Mouse (Mus musculus) intestine, embryonic 16.5 days (tissue): ENCODE data around the gene Tmem256. TPM values are rescaled to one million over a fixed set of nuclear protein-coding genes. Genes with fewer than 3 reads are reported as not detected.

Experiments
- ATAC-seq: fragments of 200-750 bp; cut with Nextera tagmentation; 2 replicates; pipeline ENCODE4 v1.8.0; 2017; ENCODE audit warnings: moderate TSS enrichment, moderate library complexity
- H3K27ac ChIP-seq: fragments of 300-500 bp; sonication (generic); 2 replicates; pipeline ENCODE4 v1.5.1; 2014; ENCODE audit warnings: mild to moderate bottlenecking, low read length
- H3K27me3 ChIP-seq: fragments of 300-500 bp; sonication (generic); replicated peaks from 2 replicates; pipeline ENCODE4 v1.6.1; 2014; ENCODE audit warnings: low read length, control low read depth, mixed read lengths; ENCODE audit not compliant: control insufficient read depth, insufficient read depth
- H3K36me3 ChIP-seq: fragments of 300-500 bp; sonication (generic); 2 replicates; pipeline ENCODE4 v1.6.1; 2014; ENCODE audit warnings: low read length, control low read depth; ENCODE audit not compliant: control insufficient read depth, insufficient read depth
- H3K4me1 ChIP-seq: fragments of 300-500 bp; sonication (generic); 2 replicates; pipeline ENCODE4 v1.6.1; 2014; ENCODE audit warnings: low read length, control low read depth, mixed read lengths; ENCODE audit not compliant: control insufficient read depth, insufficient read depth
- H3K4me2 ChIP-seq: fragments of 300-500 bp; sonication (generic); 2 replicates; pipeline ENCODE4 v1.6.1; 2014; ENCODE audit warnings: low read depth, low read length, control low read depth
- H3K4me3 ChIP-seq: fragments of 300-500 bp; sonication (generic); 2 replicates; pipeline ENCODE4 v1.5.1; 2014; ENCODE audit warnings: mild to moderate bottlenecking, low read length
- H3K9ac ChIP-seq: fragments of 300-500 bp; sonication (generic); 2 replicates; pipeline ENCODE4 v1.6.1; 2014; ENCODE audit warnings: low read depth, low read length
- H3K9me3 ChIP-seq: fragments of 300-500 bp; sonication (generic); 2 replicates; pipeline ENCODE4 v1.6.1; 2016; ENCODE audit warnings: low read length, control low read depth; ENCODE audit not compliant: control insufficient read depth
- WGBS: fragments of 180-500 bp; shearing (Covaris S2); extraction: QIAGEN DNeasy Blood & Tissue Kit; methylation state at CpG from one replicate; pipeline ENCODE4 v1.1.7; 2014; 5-methylcytosine and 5-hydroxymethylcytosine counted together
- polyA plus RNA-seq: library from polyadenylated mRNA; unstranded; fragments of >200 nt; fragmentation: Nextera tagmentation; extraction: Ambion mirVana; gene quantifications from 2 replicates; pipeline ENCODE4 v1.2.1, GENCODE M21; 2015

The Tmem256 gene
- polyA plus RNA-seq, 1 experiment from 2014 or later, result 476 TPM

DNA sequence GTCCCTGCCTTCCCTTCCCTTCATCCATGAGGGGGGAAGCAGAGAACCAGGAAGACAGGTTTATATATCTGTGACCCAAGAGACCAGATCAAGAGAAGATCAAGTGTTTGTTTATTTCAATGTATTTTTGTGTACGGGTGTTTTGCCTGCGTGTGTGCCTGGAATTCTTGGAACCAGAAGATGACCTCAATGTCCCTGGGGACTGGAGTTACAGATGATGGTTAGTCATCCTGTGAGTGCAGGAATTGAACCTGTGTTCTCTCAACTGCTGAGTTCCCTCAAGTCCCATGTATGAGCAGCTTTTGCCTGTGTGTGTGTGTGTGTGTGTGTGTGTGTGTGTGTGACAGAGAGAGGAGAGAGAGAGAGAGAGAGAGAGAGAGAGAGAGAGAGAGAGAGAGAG, 30.7 kb upstream of the Tmem256 start:
- peaks cover 17% of the 10 kb centered on the region for H3K4me1 ChIP-seq
- no peak overlapping the region for H3K4me3 ChIP-seq
- H3K27ac ChIP-seq, result no peak overlapping the region
- no peak overlapping the region for H3K4me2 ChIP-seq
- H3K9ac ChIP-seq, result no peak overlapping the region
- no peaks in the 10 kb centered on the region for H3K36me3 ChIP-seq
- no peaks in the 10 kb centered on the region for H3K9me3 ChIP-seq
- 57% methylated on average over 2 of the region's 2 CpGs for WGBS
- ATAC-seq, result no peak
- H3K27me3 ChIP-seq, result no peaks in the 10 kb centered on the region

DNA sequence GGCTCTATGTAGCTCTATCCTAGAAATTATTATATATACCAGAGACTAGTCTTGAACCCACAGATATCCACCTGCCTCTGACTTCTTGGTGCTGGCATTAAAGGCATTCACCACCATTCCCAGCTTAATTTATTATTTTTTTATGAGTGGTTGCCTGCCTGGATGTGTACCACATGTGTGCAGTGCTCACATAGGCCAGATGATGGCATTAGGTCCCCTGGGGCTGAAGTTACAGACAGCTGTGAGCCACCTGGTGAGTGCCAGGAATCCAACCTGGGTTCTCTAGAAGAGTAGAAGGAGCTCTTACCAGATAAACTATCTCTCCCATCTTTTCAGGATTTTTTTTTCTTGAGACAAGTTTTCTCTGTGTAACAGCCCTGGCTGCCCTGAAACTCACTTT, 28.0 kb upstream of the Tmem256 start:
- Histone ChIP-seq H3K9me3 (no peaks in the 10 kb centered on the region), H3K4me1 (no peaks in the 10 kb centered on the region), H3K9ac (no peak overlapping the region), H3K27me3 (no peaks in the 10 kb centered on the region), H3K4me3 (no peak overlapping the region), H3K36me3 (no peaks in the 10 kb centered on the region), H3K27ac (no peak overlapping the region), H3K4me2 (no peak overlapping the region)
- ATAC-seq, result no peak

DNA sequence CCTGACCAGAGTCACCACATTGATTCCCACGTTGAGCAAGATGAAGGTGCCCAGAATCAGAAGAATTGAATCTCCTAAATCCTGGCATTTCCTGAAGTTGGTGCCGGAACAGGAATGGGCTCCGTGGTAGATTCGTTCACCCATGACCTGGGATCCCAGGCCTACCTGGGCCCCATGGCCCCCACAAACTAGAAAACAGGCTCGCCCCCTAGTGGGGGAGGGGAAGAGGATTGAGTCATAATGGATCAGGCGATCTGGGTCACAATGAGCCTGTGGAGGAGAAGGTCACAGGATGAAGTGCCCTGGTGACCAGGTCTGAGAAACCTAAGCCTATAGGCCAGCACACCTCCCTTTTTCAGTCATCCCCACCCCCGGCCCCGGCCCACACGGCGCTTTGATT, 23.2 kb upstream of the Tmem256 start, which contains the start of gene Gm39566:
Gene Gm39566 (minus strand): TSS at position 144 of the 400 bp plus-strand sequence.
- no peak within 1 kb of the TSS for H3K27ac ChIP-seq
- no peaks in the 10 kb centered on the region for H3K27me3 ChIP-seq
- H3K4me2 ChIP-seq, result no peak within 1 kb of the TSS
- H3K4me3 ChIP-seq, result no peak within 1 kb of the TSS
- ATAC-seq, result no peak
- peaks cover 9% of the 10 kb centered on the region for H3K9me3 ChIP-seq
- H3K9ac ChIP-seq, result no peak within 1 kb of the TSS
- H3K4me1 ChIP-seq, result no peaks in the 10 kb centered on the region
- H3K36me3 ChIP-seq, result no peaks in the 10 kb centered on the region
- WGBS, result 56% methylated on average over 10 of the region's 10 CpGs

DNA sequence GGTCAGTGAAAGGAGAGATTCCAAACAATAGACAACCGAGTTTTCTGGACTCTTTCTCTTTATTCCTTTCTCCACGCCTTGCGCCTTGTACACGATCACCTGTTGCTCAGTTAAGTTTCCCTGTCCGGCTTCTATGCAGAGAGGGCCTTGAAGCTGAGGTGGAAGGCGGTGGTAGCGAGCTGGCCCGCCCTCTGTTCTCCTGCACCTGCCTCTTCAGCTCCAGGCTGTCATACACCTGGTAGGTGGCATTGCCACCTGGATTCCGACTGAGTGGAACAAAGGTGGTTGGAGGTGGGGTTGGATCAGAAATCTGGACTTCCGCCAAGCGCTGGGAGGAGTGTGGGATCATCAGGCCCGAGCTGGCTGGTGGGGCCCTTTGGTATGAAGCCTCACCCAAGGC, 21.8 kb upstream of the Tmem256 start:
- no peaks in the 10 kb centered on the region for H3K4me1 ChIP-seq
- H3K27ac ChIP-seq, result no peak overlapping the region
- no peak overlapping the region for H3K4me2 ChIP-seq
- no peaks in the 10 kb centered on the region for H3K27me3 ChIP-seq
- no peak overlapping the region for H3K9ac ChIP-seq
- peak; percentile 65 for ATAC-seq
- WGBS, result 87% methylated on average over 12 of the region's 12 CpGs
- no peak overlapping the region for H3K4me3 ChIP-seq
- no peaks in the 10 kb centered on the region for H3K36me3 ChIP-seq
- H3K9me3 ChIP-seq, result peaks cover 9% of the 10 kb centered on the region

DNA sequence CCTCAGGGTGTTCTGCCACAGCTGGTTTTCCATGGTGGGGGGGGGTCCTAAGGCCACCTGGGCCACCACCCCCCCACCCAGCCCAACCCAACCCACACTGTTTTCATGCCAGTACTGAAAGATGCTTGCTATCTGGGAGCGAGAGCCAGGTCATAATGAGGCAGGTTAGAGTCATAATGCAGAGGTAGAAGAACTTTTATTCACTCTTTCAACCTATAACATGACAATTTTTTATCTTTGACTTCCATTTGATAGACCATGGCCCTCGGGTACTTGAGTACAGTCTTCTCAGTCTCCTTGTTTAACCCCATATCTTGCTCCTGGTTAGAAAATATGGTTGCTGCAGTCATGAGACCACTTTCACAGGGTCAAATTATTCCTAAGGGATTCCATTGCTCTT, 19.9 kb upstream of the Tmem256 start, which contains the start of gene Spem2:
Gene Spem2 (minus strand): TSS at position 101 of the 400 bp plus-strand sequence.
- ATAC-seq, result no peak
- Histone ChIP-seq H3K4me1 (no peaks in the 10 kb centered on the region), H3K9me3 (peaks cover 9% of the 10 kb centered on the region), H3K9ac (no peak within 1 kb of the TSS), H3K27ac (no peak within 1 kb of the TSS), H3K36me3 (no peaks in the 10 kb centered on the region), H3K4me3 (no peak within 1 kb of the TSS), H3K27me3 (no peaks in the 10 kb centered on the region), H3K4me2 (no peak within 1 kb of the TSS)
- 77% methylated on average over 2 of the region's 2 CpGs for WGBS

DNA sequence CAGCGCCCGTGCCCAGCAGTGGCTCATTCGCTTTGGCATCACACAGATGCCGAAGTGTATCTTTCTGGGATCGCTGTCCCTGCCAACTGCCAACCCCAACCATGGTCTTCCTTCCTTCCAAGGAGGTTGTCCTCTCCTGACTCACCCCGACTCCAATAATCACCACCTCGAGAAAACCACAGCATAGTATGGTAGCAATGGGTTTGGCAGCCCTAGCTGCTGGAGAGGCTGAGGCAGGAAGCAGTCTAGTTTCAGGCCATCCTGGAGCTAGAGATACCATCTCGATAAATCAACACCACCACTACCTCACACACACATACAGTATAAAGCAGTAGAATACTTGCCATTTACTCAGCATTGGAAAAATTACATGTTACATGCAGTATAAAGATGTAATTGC, 19.4 kb upstream of the Tmem256 start:
- no peak for ATAC-seq
- H3K27me3 ChIP-seq, result no peaks in the 10 kb centered on the region

DNA sequence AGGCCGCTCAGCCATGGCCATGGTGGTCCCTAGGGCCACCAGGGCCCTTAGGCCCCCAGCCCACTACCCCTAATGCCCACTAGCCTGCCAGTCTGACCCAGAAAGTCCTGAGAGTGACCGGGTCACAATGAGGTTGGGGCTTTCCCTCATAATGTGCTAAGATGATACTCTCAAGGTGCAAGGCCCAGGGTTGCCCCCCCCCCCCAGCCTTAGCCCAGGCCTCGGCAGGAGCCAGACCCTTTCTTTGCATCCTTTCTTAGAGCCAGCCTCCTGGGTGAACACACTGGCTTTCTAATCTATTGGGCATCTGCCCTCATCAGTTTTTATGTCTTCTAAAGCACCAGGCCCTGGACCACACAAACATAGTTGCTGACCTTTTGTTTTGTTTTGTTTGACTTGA, 16.2 kb upstream of the Tmem256 start, which contains the start of gene Spem1:
Gene Spem1 (minus strand): TSS at position 101 of the 400 bp plus-strand sequence.
- Histone ChIP-seq H3K27me3 (no peaks in the 10 kb centered on the region), H3K9ac (no peak within 1 kb of the TSS), H3K4me3 (no peak within 1 kb of the TSS), H3K27ac (no peak within 1 kb of the TSS), H3K36me3 (peaks cover 10% of the 10 kb centered on the region; the same call in 1 of the 2 replicates), H3K4me1 (no peaks in the 10 kb centered on the region), H3K4me2 (no peak within 1 kb of the TSS), H3K9me3 (peaks cover 9% of the 10 kb centered on the region)
- no peak for ATAC-seq
- WGBS, result 88% methylated on average over 3 of the region's 3 CpGs

More for the DNA sequence above, 19.4 kb upstream of the Tmem256 start:
- H3K4me3 ChIP-seq, result no peak overlapping the region
- no peaks in the 10 kb centered on the region for H3K36me3 ChIP-seq
- peaks cover 9% of the 10 kb centered on the region for H3K9me3 ChIP-seq
- no peak overlapping the region for H3K9ac ChIP-seq
- no peak overlapping the region for H3K27ac ChIP-seq
- no peak overlapping the region for H3K4me2 ChIP-seq
- H3K4me1 ChIP-seq, result no peaks in the 10 kb centered on the region
- 91% methylated on average over 8 of the region's 8 CpGs for WGBS

DNA sequence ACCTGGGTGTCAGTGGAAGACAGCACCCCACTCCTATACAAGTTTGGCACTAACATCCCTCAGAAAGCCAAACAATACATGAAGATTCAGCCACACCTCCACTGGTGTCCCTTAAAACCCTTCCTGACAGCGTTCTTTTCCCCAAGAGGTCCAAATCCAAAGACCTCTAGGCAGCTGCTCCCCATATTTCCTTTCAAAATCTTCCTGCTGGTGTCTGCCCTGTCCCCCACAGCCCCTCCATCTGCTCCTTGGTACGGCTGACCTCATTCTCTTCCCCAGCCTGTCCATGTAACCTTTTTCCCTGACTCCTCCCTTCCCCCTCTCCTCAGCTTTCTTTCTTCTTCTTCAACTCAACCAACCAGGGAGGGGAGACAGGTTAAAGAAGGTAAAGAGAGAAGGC, 14.9 kb upstream of the Tmem256 start:
- Histone ChIP-seq H3K4me2 (no peak overlapping the region), H3K4me1 (no peaks in the 10 kb centered on the region), H3K9ac (no peak overlapping the region), H3K27me3 (no peaks in the 10 kb centered on the region), H3K36me3 (peaks cover 11% of the 10 kb centered on the region; the same call in 1 of the 2 replicates), H3K9me3 (no peaks in the 10 kb centered on the region), H3K27ac (no peak overlapping the region), H3K4me3 (no peak overlapping the region)
- WGBS, result 81% methylated on average over 2 of the region's 2 CpGs
- ATAC-seq, result no peak

DNA sequence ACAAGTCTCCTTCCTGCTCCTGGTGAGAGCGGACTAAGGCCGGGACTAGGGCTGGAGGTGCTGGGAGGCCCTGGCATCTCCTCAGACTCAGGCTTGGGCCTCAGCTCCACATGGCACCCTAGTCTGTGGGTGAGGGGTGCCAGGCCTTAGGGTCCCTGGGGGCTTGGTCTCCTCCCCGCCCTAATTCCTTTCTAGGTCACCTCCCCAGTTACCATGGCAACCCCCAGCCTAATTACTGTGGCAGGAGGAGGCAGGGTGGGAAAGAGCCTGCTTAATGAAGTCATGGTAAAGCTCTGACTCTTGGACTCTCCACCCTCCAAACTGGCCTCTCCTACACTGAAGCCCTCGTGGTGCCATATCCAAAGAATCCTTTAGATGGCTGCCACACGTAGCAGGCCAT, 9.5 kb upstream of the Tmem256 start:
- H3K4me2 ChIP-seq, result no peak overlapping the region
- ATAC-seq, result 0 out of 2 replicates have a peak, but pooled peaks have one; percentile 34
- H3K9me3 ChIP-seq, result no peaks in the 10 kb centered on the region
- peaks cover 7% of the 10 kb centered on the region for H3K4me1 ChIP-seq
- H3K27ac ChIP-seq, result no peak overlapping the region
- H3K36me3 ChIP-seq, result peaks cover 13% of the 10 kb centered on the region; the same call in 1 of the 2 replicates
- WGBS, result 70% methylated on average over 5 of the region's 5 CpGs
- no peak overlapping the region for H3K9ac ChIP-seq
- no peak overlapping the region for H3K4me3 ChIP-seq
- H3K27me3 ChIP-seq, result no peaks in the 10 kb centered on the region

DNA sequence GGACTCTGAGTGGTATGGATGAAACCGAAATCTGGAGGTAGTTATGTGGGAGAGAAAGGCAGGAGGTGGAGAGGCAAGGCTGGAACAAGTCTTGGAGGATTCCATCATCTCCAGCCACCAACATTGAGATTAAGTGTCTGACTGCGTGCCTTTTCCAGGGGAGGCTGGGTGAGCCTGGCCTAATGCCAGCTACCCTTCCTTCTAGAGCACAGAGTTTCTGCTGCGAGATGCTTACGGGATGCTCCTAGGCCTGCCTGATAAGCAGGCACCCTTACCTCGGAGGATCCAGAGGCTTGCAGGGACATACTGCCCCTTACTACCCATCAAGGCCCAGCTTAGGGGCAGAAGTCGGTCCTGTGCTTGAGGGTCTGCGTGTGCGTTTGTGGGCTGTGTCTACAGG, 4.8 kb upstream of the Tmem256 start:
- Histone ChIP-seq H3K4me2 (peak overlapping the region; percentile 95), H3K4me1 (peaks cover 29% of the 10 kb centered on the region), H3K9me3 (no peaks in the 10 kb centered on the region), H3K36me3 (peaks cover 3% of the 10 kb centered on the region; the same call in 1 of the 2 replicates), H3K4me3 (peak overlapping the region; percentile 45), H3K27me3 (peaks cover 5% of the 10 kb centered on the region; the same call in 1 of the 2 replicates), H3K9ac (peak overlapping the region; percentile 78), H3K27ac (0 out of 2 replicates have a peak overlapping the region, but pooled peaks have one; percentile 2)
- no peak for ATAC-seq
- 50% methylated on average over 8 of the region's 8 CpGs for WGBS
